Mouse (Mus musculus): ENCODE results near the gene Ints5. TPM values are rescaled to one million over a fixed set of nuclear protein-coding genes. Genes with fewer than 3 reads are reported as not detected.
"Not testable (repeated sequence)": the region's sequence is repeated elsewhere in the genome, so short reads cannot be mapped to it uniquely, and the experiment has no call there.

Ints5 gene
- total RNA-seq, 2 experiments from 2014 or later, result 26.1 to 27.0 TPM

GRCm38 (mm10) chr19:8886916-8887584, 5.8 kb upstream of the Ints5 start:
- DNase-seq (ENCODE audit: extremely low spot score in 1 of 2, low spot score in 1 of 2), result no peak

- DNase-seq (ENCODE audit: extremely low spot score in 1 of 2, low spot score in 1 of 2), result no peak
Observed at GRCm38 (mm10) chr19:8887585-8888463, 5.0 kb upstream of the Ints5 start.

GRCm38 (mm10) chr19:8888511-8889385, 4.1 kb upstream of the Ints5 start, which contains the start of the genes 1810009A15Rik and Gm49416:
Gene 1810009A15Rik (plus strand): TSS chr19:8888853.
Gene Gm49416 (plus strand): TSS chr19:8888926.
- DNase-seq (ENCODE audit: extremely low spot score in 1 of 2, low spot score in 1 of 2), result peak; percentile 81 to 85

- DNase-seq (ENCODE audit: extremely low spot score in 1 of 2, low spot score in 1 of 2), result no peak
Observed at GRCm38 (mm10) chr19:8895397-8895960, 2.7 kb downstream of the Ints5 start.

- not testable (repeated sequence) for DNase-seq (ENCODE audit: extremely low spot score in 1 of 2, low spot score in 1 of 2)
Observed at GRCm38 (mm10) chr19:8896231-8896630, 3.4 kb downstream of the Ints5 start.

- not testable (repeated sequence) for DNase-seq (ENCODE audit: extremely low spot score in 1 of 2, low spot score in 1 of 2)
Observed at GRCm38 (mm10) chr19:8897211-8897864, 4.5 kb downstream of the Ints5 start.

GRCm38 (mm10) chr19:8897865-8898495, 5.2 kb downstream of the Ints5 start, which contains the start of gene Ganab:
Gene Ganab (plus strand): TSS chr19:8898071.
- DNase-seq (ENCODE audit: extremely low spot score in 1 of 2, low spot score in 1 of 2), result peak; percentile 86 to 87

GRCm38 (mm10) chr19:8898576-8898975, 5.8 kb downstream of the Ints5 start:
- DNase-seq (ENCODE audit: extremely low spot score in 1 of 2, low spot score in 1 of 2), result no peak

- no peak for DNase-seq (ENCODE audit: extremely low spot score in 1 of 2, low spot score in 1 of 2)
Observed at GRCm38 (mm10) chr19:8899079-8899478, 6.3 kb downstream of the Ints5 start.

- no peak for DNase-seq (ENCODE audit: extremely low spot score in 1 of 2, low spot score in 1 of 2)
Observed at GRCm38 (mm10) chr19:8903412-8903811, 10.6 kb downstream of the Ints5 start.

- no peak for DNase-seq (ENCODE audit: extremely low spot score in 1 of 2, low spot score in 1 of 2)
Observed at GRCm38 (mm10) chr19:8908531-8908930, 15.7 kb downstream of the Ints5 start.

- DNase-seq (ENCODE audit: extremely low spot score in 1 of 2, low spot score in 1 of 2), result no peak
Observed at GRCm38 (mm10) chr19:8911810-8912209, 19.0 kb downstream of the Ints5 start.

GRCm38 (mm10) chr19:8914212-8914611, 21.4 kb downstream of the Ints5 start:
- DNase-seq (ENCODE audit: extremely low spot score in 1 of 2, low spot score in 1 of 2), result no peak

- no peak for DNase-seq (ENCODE audit: extremely low spot score in 1 of 2, low spot score in 1 of 2)
Observed at GRCm38 (mm10) chr19:8919000-8919399, 26.2 kb downstream of the Ints5 start.

GRCm38 (mm10) chr19:8919684-8920072, 26.9 kb downstream of the Ints5 start:
- no peak for DNase-seq (ENCODE audit: extremely low spot score in 1 of 2, low spot score in 1 of 2)

GRCm38 (mm10) chr19:8920073-8920736, 27.4 kb downstream of the Ints5 start, which contains the start of gene B3gat3:
Gene B3gat3 (plus strand): TSS chr19:8920374.
- peak; percentile 85 to 90 for DNase-seq (ENCODE audit: extremely low spot score in 1 of 2, low spot score in 1 of 2)

GRCm38 (mm10) chr19:8920836-8921291, 28.1 kb downstream of the Ints5 start:
- DNase-seq (ENCODE audit: extremely low spot score in 1 of 2, low spot score in 1 of 2), result no peak

GRCm38 (mm10) chr19:8921741-8922140, 28.9 kb downstream of the Ints5 start:
- DNase-seq (ENCODE audit: extremely low spot score in 1 of 2, low spot score in 1 of 2), result no peak
